Mouse (Mus musculus) MEL (cell line): ENCODE data around the gene Rit1.

ENCODE experiments used
- CTCF ChIP-seq, 3 experiments: IDR thresholded peaks in 2 of 3; conservative IDR thresholded peaks in 1 of 3; 2 replicates each; pipeline ENCODE4 v1.5.1; 2011 to 2012; ENCODE audit warnings: low read length in 3 of 3, low read depth in 2 of 3, mild to moderate bottlenecking in 2 of 3, improper control_type of control experiment in 1 of 3, inconsistent platforms in 1 of 3, mixed read lengths in 1 of 3, moderate library complexity in 1 of 3; ENCODE audit not compliant: control insufficient read depth in 1 of 3, insufficient read depth in 1 of 3, poor library complexity in 1 of 3, severe bottlenecking in 1 of 3
- GATA1 ChIP-seq: IDR thresholded peaks from 2 replicates; pipeline ENCODE4 v1.6.1; 2011; ENCODE audit warnings: low read depth, low read length, improper control_type of control experiment
- POLR2A ChIP-seq, 2 experiments: IDR thresholded peaks; 2 replicates each; pipeline ENCODE4 v1.6.1; 2011 to 2012; ENCODE audit warnings: low read length in 2 of 2, mild to moderate bottlenecking in 2 of 2, control low read depth in 1 of 2, improper control_type of control experiment in 1 of 2, low read depth in 1 of 2, moderate library complexity in 1 of 2; ENCODE audit not compliant: control insufficient read depth in 1 of 2, insufficient read depth in 1 of 2, poor library complexity in 1 of 2
- SMC3 ChIP-seq: IDR thresholded peaks from 2 replicates; pipeline ENCODE4 v1.6.1; 2011; ENCODE audit warnings: low read depth, low read length, improper control_type of control experiment
- ZKSCAN1 ChIP-seq: IDR thresholded peaks from 2 replicates; pipeline ENCODE4 v1.6.1; 2012; ENCODE audit warnings: low read depth, mild to moderate bottlenecking, inconsistent platforms, low read length, improper control_type of control experiment, moderate library complexity
- ZNF384 ChIP-seq: IDR thresholded peaks from 2 replicates; pipeline ENCODE4 v1.6.1; 2012; ENCODE audit warnings: low read depth, mild to moderate bottlenecking, inconsistent platforms, low read length, improper control_type of control experiment

GRCm38 (mm10) chr3:88756276-88756675, 39.6 kb downstream of the Rit1 start:
- TF ChIP-seq CTCF (IDR thresholded peaks at IDR 0.05 in 2 of 3, conservative IDR thresholded peaks at IDR 0.05 in 1 of 3; ENCODE audit: control insufficient read depth in 1 of 3, insufficient read depth in 1 of 3, low read depth in 2 of 3, low read length in 3 of 3, poor library complexity in 1 of 3, severe bottlenecking in 1 of 3): no peak
- TF ChIP-seq ZKSCAN1: no peak
- TF ChIP-seq GATA1: no peak
- TF ChIP-seq SMC3: no peak
- no peak for TF ChIP-seq ZNF384
- TF ChIP-seq POLR2A (IDR thresholded peaks at IDR 0.05; ENCODE audit: control insufficient read depth in 1 of 2, insufficient read depth in 1 of 2, low read depth in 1 of 2, low read length in 2 of 2, poor library complexity in 1 of 2): no peak
